Mouse (Mus musculus) hindbrain, embryonic 13.5 days (tissue): ENCODE data around the gene Atg4d. TPM values are rescaled to one million over a fixed set of nuclear protein-coding genes. Genes with fewer than 3 reads are reported as not detected.
"Not testable (repeated sequence)": the region's sequence is repeated elsewhere in the genome, so short reads cannot be mapped to it uniquely, and the experiment has no call there.

Source experiments
- ATAC-seq: fragments of 200-750 bp; cut with Nextera tagmentation; 2 replicates; pipeline ENCODE4 v1.8.0; 2017; ENCODE audit warnings: moderate TSS enrichment; ENCODE audit not compliant: low FRiP score
- H3K27ac ChIP-seq: fragments of 300-500 bp; sonication (generic); 2 replicates; pipeline ENCODE4 v1.5.1; 2015; ENCODE audit warnings: inconsistent platforms, mild to moderate bottlenecking, moderate library complexity
- H3K27me3 ChIP-seq: fragments of 300-500 bp; sonication (generic); 2 replicates; pipeline ENCODE4 v1.6.1; 2015; ENCODE audit warnings: mild to moderate bottlenecking, inconsistent platforms
- H3K36me3 ChIP-seq: fragments of 300-500 bp; sonication (generic); 2 replicates; pipeline ENCODE4 v1.6.1; 2015; ENCODE audit warnings: mild to moderate bottlenecking, inconsistent platforms
- H3K4me1 ChIP-seq: fragments of 300-500 bp; sonication (generic); replicated peaks from 2 replicates; pipeline ENCODE4 v1.6.1; 2015; ENCODE audit warnings: inconsistent platforms
- H3K4me2 ChIP-seq: fragments of 300-500 bp; sonication (generic); 2 replicates; pipeline ENCODE4 v1.6.1; 2015; ENCODE audit warnings: inconsistent platforms, mild to moderate bottlenecking, moderate library complexity
- H3K4me3 ChIP-seq: fragments of 300-500 bp; sonication (generic); 2 replicates; pipeline ENCODE4 v1.5.1; 2015; ENCODE audit warnings: mild to moderate bottlenecking, inconsistent platforms
- H3K9ac ChIP-seq: fragments of 300-500 bp; sonication (generic); 2 replicates; pipeline ENCODE4 v1.6.1; 2015; ENCODE audit warnings: mild to moderate bottlenecking, inconsistent platforms
- H3K9me3 ChIP-seq: fragments of 300-500 bp; sonication (generic); 2 replicates; pipeline ENCODE4 v1.6.1; 2016; ENCODE audit warnings: inconsistent platforms
- WGBS: fragments of 180-500 bp; shearing (Covaris S2); methylation state at CpG from one replicate; pipeline ENCODE4 v1.1.7; 2015; 5-methylcytosine and 5-hydroxymethylcytosine counted together
- polyA plus RNA-seq: library from polyadenylated mRNA; unstranded; fragments of >200 nt; fragmentation: Nextera tagmentation; extraction: Ambion mirVana; gene quantifications from 2 replicates; pipeline ENCODE4 v1.2.1, GENCODE M21; 2015

Atg4d gene
- polyA plus RNA-seq, 1 experiment from 2014 or later, result 51.8 TPM

GRCm38 (mm10) chr9:21264272-21264999 is 657 bp upstream of the Atg4d start:
- ATAC-seq, result peak; percentile 67
- Histone ChIP-seq H3K27me3 (peaks cover 6% of the 10 kb centered on the region), H3K9ac (peak overlapping the region; percentile 65), H3K4me1 (peaks cover 25% of the 10 kb centered on the region), H3K27ac (peak overlapping the region; percentile 85), H3K4me3 (peak overlapping the region; percentile 82), H3K36me3 (peaks cover 27% of the 10 kb centered on the region), H3K9me3 (no peaks in the 10 kb centered on the region), H3K4me2 (peak overlapping the region; percentile 90)
- 19% methylated on average over 17 of the region's 17 CpGs for WGBS

- ATAC-seq, result peak; percentile 40; the same call in 1 of the 2 replicates
- Histone ChIP-seq H3K36me3 (peaks cover 38% of the 10 kb centered on the region), H3K9ac (peak overlapping the region; percentile 90), H3K4me1 (peaks cover 25% of the 10 kb centered on the region), H3K4me2 (peak overlapping the region; percentile 90), H3K27me3 (no peaks in the 10 kb centered on the region), H3K9me3 (no peaks in the 10 kb centered on the region), H3K27ac (peak overlapping the region; percentile 79; the same call in 1 of the 2 replicates), H3K4me3 (peak overlapping the region; percentile 82)
- 6% methylated on average over 11 of the region's 11 CpGs for WGBS
Observed at GRCm38 (mm10) chr9:21265611-21266010, 518 bp downstream of the Atg4d start.

DNA sequence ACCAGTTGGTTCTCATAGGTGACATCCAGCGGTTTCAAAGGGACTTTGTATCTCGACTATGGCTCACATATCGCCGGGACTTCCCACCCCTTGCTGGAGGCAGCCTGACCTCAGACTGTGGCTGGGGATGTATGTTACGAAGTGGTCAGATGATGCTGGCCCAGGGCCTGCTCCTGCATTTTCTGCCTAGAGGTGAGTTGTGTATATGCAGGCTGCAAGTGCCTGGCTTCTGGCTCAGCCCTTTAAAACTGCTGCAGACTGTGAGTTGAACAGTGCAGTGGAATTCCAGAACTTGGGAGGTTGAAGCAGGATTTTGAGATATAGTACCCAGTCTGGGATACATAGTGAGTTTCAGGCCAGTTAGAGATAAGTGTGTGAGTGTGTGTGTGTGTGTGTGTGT is 1.8 kb downstream of the Atg4d start:
- H3K4me3 ChIP-seq, result peak overlapping the region; percentile 82
- 95% methylated on average over 5 of the region's 5 CpGs for WGBS
- no peaks in the 10 kb centered on the region for H3K9me3 ChIP-seq
- peaks cover 50% of the 10 kb centered on the region for H3K36me3 ChIP-seq
- peak overlapping the region; percentile 90; the same call in 1 of the 2 replicates for H3K9ac ChIP-seq
- no peaks in the 10 kb centered on the region for H3K27me3 ChIP-seq
- H3K27ac ChIP-seq, result no peak overlapping the region
- ATAC-seq, result no peak
- peaks cover 25% of the 10 kb centered on the region for H3K4me1 ChIP-seq
- peak overlapping the region; percentile 90 for H3K4me2 ChIP-seq

- Histone ChIP-seq H3K9me3 (no peaks in the 10 kb centered on the region), H3K36me3 (peaks cover 65% of the 10 kb centered on the region), H3K9ac (no peak overlapping the region), H3K4me1 (peaks cover 25% of the 10 kb centered on the region), H3K4me2 (no peak overlapping the region), H3K4me3 (no peak overlapping the region), H3K27ac (no peak overlapping the region), H3K27me3 (no peaks in the 10 kb centered on the region)
- ATAC-seq, result no peak
- WGBS, result 96% methylated on average over 16 of the region's 16 CpGs
Observed at GRCm38 (mm10) chr9:21268305-21268704, 3.2 kb downstream of the Atg4d start.

- peaks cover 22% of the 10 kb centered on the region for H3K4me1 ChIP-seq
- not testable (repeated sequence) for H3K9me3 ChIP-seq, H3K9ac ChIP-seq, H3K27ac ChIP-seq, H3K4me3 ChIP-seq, H3K27me3 ChIP-seq, H3K4me2 ChIP-seq, ATAC-seq
- H3K36me3 ChIP-seq, result peaks cover 77% of the 10 kb centered on the region
- 91% methylated on average over 5 of the region's 5 CpGs for WGBS
Observed at GRCm38 (mm10) chr9:21269590-21269989, 4.5 kb downstream of the Atg4d start.

DNA sequence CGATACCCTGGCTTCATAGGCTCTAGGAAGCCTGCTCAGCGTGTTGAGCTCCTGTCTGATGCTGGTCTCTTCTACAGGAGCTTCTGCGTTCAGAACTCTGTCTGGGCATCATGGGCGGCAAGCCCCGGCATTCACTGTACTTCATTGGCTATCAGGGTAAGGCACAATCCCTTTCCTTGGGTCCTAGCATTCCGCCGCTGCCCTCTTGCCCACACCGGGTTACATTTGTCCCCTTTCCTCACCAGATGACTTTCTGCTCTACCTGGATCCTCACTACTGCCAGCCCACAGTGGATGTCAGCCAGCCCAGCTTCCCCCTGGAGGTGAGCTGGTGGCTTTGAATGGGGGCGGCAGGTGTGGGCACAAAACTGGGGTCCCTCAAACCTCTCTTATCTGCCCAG is 7.3 kb downstream of the Atg4d start:
- Histone ChIP-seq H3K4me3 (no peak overlapping the region), H3K27me3 (no peaks in the 10 kb centered on the region), H3K4me2 (no peak overlapping the region), H3K4me1 (peaks cover under 1% of the 10 kb centered on the region; the same call in 1 of the 2 replicates), H3K27ac (no peak overlapping the region), H3K36me3 (peaks cover 97% of the 10 kb centered on the region), H3K9ac (no peak overlapping the region), H3K9me3 (no peaks in the 10 kb centered on the region)
- WGBS, result 90% methylated on average over 9 of the region's 9 CpGs
- ATAC-seq, result no peak

- H3K36me3 ChIP-seq, result peaks cover 99% of the 10 kb centered on the region
- WGBS, result 83% methylated on average over 8 of the region's 8 CpGs
- H3K27ac ChIP-seq, result no peak overlapping the region
- H3K4me2 ChIP-seq, result no peak overlapping the region
- no peak overlapping the region for H3K4me3 ChIP-seq
- no peaks in the 10 kb centered on the region for H3K4me1 ChIP-seq
- ATAC-seq, result no peak
- no peak overlapping the region for H3K9ac ChIP-seq
- no peaks in the 10 kb centered on the region for H3K9me3 ChIP-seq
- no peaks in the 10 kb centered on the region for H3K27me3 ChIP-seq
Observed at GRCm38 (mm10) chr9:21273094-21273493, 8.0 kb downstream of the Atg4d start.

- no peak overlapping the region for H3K4me2 ChIP-seq
Observed at GRCm38 (mm10) chr9:21273520-21274228, 8.6 kb downstream of the Atg4d start.

GRCm38 (mm10) chr9:21274336-21274735 is 9.2 kb downstream of the Atg4d start:
- H3K27me3 ChIP-seq, result no peaks in the 10 kb centered on the region
- H3K4me1 ChIP-seq, result no peaks in the 10 kb centered on the region
- H3K36me3 ChIP-seq, result peaks cover 97% of the 10 kb centered on the region
- 97% methylated on average over 3 of the region's 3 CpGs for WGBS
- no peaks in the 10 kb centered on the region for H3K9me3 ChIP-seq
- H3K4me2 ChIP-seq, result no peak overlapping the region
- no peak for ATAC-seq
- no peak overlapping the region for H3K4me3 ChIP-seq
- H3K27ac ChIP-seq, result no peak overlapping the region
- H3K9ac ChIP-seq, result no peak overlapping the region

More at GRCm38 (mm10) chr9:21273520-21274228, 8.6 kb downstream of the Atg4d start:
- peaks cover 97% of the 10 kb centered on the region for H3K36me3 ChIP-seq
- 88% methylated on average over 7 of the region's 7 CpGs for WGBS
- no peak overlapping the region for H3K9ac ChIP-seq
- H3K4me3 ChIP-seq, result no peak overlapping the region
- no peaks in the 10 kb centered on the region for H3K9me3 ChIP-seq
- no peaks in the 10 kb centered on the region for H3K27me3 ChIP-seq
- no peaks in the 10 kb centered on the region for H3K4me1 ChIP-seq
- H3K27ac ChIP-seq, result no peak overlapping the region
- ATAC-seq, result no peak

DNA sequence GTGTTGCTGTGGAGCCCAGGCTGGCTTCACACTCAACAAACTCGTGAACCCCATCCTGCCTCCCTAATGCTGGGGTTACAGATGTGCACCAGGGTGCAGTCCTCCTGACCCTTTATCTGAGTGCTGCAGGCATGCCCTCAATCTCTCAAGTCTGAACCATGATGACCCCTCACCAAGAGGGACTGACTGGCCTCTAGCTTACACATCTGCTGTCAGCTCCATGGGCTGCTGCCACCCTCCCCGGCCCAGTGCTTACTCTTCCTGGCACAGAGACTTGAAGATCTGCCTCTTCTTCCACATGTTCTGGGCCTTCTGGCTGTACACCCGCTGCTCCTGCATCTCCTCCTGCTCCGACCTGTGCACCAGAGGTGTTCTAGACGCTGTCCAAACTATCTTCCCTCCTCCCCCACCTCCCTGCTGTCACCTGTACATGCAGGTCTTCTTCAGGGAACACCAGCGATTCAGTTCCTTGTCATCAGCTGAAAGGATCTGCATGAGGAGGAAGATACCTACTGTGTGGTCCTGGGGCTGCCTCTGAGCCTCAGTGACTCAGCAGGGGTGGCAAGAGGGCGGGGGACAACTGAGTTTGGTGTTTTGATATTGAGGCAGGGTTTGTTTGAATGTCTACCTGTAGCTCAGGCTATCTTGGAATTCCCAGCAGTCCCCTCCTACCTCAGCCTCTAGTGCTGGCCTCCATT is 10.1 kb downstream of the Atg4d start:
- no peak for ATAC-seq
- Histone ChIP-seq H3K36me3 (peaks cover 98% of the 10 kb centered on the region), H3K9ac (no peak overlapping the region), H3K27ac (no peak overlapping the region), H3K4me2 (no peak overlapping the region), H3K4me1 (no peaks in the 10 kb centered on the region), H3K27me3 (no peaks in the 10 kb centered on the region), H3K9me3 (no peaks in the 10 kb centered on the region), H3K4me3 (no peak overlapping the region)
- 88% methylated on average over 7 of the region's 7 CpGs for WGBS

GRCm38 (mm10) chr9:21275727-21276126 is 10.6 kb downstream of the Atg4d start:
- no peak overlapping the region for H3K4me3 ChIP-seq
- no peaks in the 10 kb centered on the region for H3K9me3 ChIP-seq
- H3K9ac ChIP-seq, result no peak overlapping the region
- H3K27me3 ChIP-seq, result no peaks in the 10 kb centered on the region
- H3K4me2 ChIP-seq, result no peak overlapping the region
- no peak for ATAC-seq
- WGBS, result 91% methylated on average over 12 of the region's 12 CpGs
- H3K4me1 ChIP-seq, result no peaks in the 10 kb centered on the region
- H3K27ac ChIP-seq, result no peak overlapping the region
- peaks cover 98% of the 10 kb centered on the region for H3K36me3 ChIP-seq

GRCm38 (mm10) chr9:21276307-21276706 is 11.2 kb downstream of the Atg4d start:
- no peak for ATAC-seq
- WGBS, result 94% methylated on average over 8 of the region's 8 CpGs

More at GRCm38 (mm10) chr9:21276307-21276706, 11.2 kb downstream of the Atg4d start:
- H3K27me3 ChIP-seq, result no peaks in the 10 kb centered on the region
- no peaks in the 10 kb centered on the region for H3K4me1 ChIP-seq
- no peaks in the 10 kb centered on the region for H3K9me3 ChIP-seq
- H3K4me2 ChIP-seq, result no peak overlapping the region
- H3K36me3 ChIP-seq, result peaks cover 98% of the 10 kb centered on the region
- no peak overlapping the region for H3K4me3 ChIP-seq
- H3K9ac ChIP-seq, result no peak overlapping the region
- no peak overlapping the region for H3K27ac ChIP-seq
